Mouse (Mus musculus) testis, adult 2 months (tissue): Measurements from ENCODE around the gene Izumo3.

Experiments
- CTCF ChIP-seq: fragments of 200-500 bp; IDR thresholded peaks from 2 replicates; pipeline ENCODE4 v1.5.1; 2012; ENCODE audit warnings: low read depth, mild to moderate bottlenecking, inconsistent platforms, low read length, moderate library complexity; ENCODE audit not compliant: control insufficient read depth, insufficient read depth, insufficient replicate concordance
- POLR2A ChIP-seq: fragments of 200-500 bp; IDR thresholded peaks from 2 replicates; pipeline ENCODE4 v1.6.1; 2012; ENCODE audit warnings: low read depth, mild to moderate bottlenecking, inconsistent platforms, low read length, moderate library complexity; ENCODE audit not compliant: control insufficient read depth

- no peak for TF ChIP-seq CTCF
- TF ChIP-seq POLR2A = no peak
Observed at GRCm38 (mm10) chr4:92095951-92096350, 51.1 kb downstream of the Izumo3 start.
